Mouse (Mus musculus) WW6 (cell line): ENCODE measurements at regions not wholly inside any gene's neighbourhood (a gene's known extent, or its start where the extent isn't known, plus 50 kb on each side); places are given as distances from the start of the nearest gene placed in this dataset.

Source experiments
- DNase-seq: peaks from one replicate; pipeline ENCODE4 v3.0.0-alpha.2; 2013; ENCODE audit warnings: low read depth, low spot score

- no peak for DNase-seq
These were observed 338.9 kb upstream of the Tmc3 start for GRCm38 (mm10) chr7:83245867-83246266.

- DNase-seq: no peak
These were observed 332.6 kb upstream of the Tmc3 start for GRCm38 (mm10) chr7:83251995-83252563.

DNA sequence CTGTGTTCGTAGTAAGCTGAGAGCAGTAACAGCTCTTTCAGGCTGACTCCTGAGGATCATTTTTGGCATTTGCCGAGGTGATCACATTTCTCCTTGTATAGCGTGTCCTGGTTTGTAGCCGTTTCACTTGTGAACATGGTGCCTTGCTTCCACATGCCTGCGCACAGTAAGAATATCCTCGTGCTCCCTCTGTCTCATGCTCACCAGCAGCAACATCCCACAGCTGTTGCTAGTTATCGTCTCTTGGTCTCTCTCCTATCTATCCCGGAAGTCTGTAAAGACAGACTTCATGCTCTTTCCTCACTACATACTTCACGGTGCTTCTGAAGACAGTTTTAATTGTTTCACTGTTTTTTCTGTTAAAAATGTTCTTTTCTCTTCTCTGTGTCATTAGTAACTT, 331.7 kb upstream of the Tmc3 start:
- DNase-seq: no peak

DNA sequence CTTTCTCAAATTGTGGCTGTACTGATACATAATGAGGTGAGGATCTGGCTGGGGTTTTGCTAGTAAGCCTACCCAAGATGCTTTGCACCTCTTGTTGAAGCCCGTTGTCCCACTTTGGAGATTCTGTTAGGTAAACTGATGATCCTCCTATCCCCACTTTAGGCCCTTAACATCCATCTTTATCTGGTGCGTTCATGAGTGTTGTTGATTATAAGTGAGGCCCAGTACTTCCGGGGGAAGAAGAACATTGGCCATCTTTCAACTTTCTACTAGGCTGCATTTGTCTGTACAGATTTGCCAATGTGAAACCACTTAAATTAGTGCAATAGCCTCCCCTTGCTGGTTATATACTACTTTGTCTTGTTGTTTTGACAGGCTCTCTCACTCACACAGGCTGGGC, 331.3 kb upstream of the Tmc3 start:
- DNase-seq: no peak

GRCm38 (mm10) chr7:83254411-83254810, 330.3 kb upstream of the Tmc3 start:
- DNase-seq: no peak

GRCm38 (mm10) chr7:83256236-83256784, 328.4 kb upstream of the Tmc3 start:
- DNase-seq: no peak

GRCm38 (mm10) chr7:83258363-83258916, 326.3 kb upstream of the Tmc3 start:
- DNase-seq: no peak

- no peak for DNase-seq
These were observed 323.2 kb upstream of the Tmc3 start for GRCm38 (mm10) chr7:83261489-83261888.

GRCm38 (mm10) chr7:83289915-83290773, 294.6 kb upstream of the Tmc3 start:
- no peak for DNase-seq

DNA sequence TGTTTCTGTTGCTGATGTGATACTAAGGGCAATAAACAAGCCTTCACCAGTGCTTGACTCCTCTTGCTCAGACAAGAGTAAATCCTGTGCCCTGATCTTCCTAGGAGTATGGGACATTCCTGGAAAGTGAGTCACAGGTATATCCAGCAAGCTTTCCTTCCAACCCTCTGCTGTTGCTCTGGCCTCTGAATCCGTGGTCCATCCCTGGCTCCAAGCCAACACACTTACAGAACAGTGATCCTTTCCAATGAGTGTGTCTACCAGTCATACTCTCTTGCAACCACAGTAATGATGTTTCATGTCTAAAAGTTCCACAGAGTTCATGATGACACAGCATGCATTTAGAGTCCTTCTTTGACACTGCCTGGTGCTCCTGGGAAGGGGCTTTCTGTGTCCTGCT, 277.6 kb upstream of the Tmc3 start:
- DNase-seq: no peak

- DNase-seq: no peak
These were observed 272.6 kb upstream of the Tmc3 start for GRCm38 (mm10) chr7:83312172-83312571.

DNA sequence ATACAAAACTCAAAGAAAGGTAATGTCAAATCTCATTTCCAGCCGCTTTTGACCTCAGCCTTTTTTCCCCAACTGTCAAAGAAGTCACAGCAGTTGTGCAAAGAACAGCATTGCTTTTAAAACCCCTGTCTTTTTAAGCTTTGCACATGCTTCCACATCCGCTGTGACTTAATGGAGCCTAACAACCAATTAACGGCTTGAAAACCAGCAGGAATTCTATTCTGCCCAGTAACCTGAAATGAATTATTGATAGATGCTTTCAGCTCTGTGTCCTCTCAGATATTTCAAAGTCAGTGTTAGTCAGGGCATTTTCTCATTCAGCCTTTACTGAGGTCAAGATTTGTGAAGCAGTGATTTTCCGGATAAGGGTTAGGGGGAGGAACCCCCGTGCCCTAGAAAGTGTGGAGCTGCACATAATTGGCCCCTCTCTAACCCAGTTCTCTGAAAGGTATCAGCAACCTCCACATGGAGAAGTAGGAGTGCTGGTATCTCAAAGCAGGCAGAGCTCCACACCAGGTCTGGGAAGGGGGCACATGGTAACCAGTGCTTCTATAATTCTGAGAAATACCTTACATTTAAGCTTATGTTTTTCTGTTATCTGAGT, 254.8 kb upstream of the Tmc3 start:
- no peak for DNase-seq

- no peak for DNase-seq
These were observed 237.5 kb upstream of the Tmc3 start for GRCm38 (mm10) chr7:83347103-83347754.

GRCm38 (mm10) chr7:83369191-83369590, 215.5 kb upstream of the Tmc3 start:
- DNase-seq: no peak

- no peak for DNase-seq
These were observed 215.1 kb upstream of the Tmc3 start for GRCm38 (mm10) chr7:83369605-83370004.

GRCm38 (mm10) chr7:83376826-83377225, 207.9 kb upstream of the Tmc3 start:
- no peak for DNase-seq

DNA sequence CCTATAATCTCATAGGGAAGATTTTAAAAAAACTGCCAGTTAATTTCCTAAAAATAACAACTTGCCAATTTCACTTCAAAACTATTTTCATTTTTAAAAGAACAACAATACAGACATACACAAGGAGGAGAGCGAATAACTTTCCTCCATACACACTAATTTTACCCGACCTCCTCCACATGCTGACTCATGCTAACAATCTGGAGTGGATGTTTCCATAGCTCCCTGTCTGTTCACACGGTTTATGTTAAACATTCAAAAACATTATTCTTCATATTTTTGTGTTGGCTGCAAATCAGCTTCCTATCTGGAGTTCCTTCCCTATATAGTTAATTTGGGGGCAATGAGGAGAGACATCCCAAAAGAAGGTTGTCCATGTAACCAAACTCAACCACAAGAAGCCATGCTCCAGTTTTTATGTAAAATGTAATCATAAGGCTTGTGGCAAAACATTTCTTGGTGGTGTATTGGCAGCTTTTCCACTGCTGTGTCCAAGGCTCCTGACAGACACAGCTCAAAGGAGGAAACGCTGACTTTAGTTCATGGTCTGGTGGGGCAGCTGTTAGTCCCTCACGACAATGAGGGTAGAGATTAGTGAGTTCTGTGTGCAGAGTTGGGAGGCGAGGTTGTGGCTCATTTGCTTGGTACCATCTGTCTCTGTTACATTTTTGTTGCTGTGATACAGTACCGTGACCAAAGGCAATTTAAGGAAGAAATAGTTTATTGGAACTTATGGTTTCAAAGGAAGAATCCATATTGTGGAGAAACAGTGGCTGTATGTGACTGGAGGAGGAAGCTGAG, 203.1 kb upstream of the Tmc3 start:
- DNase-seq: no peak

GRCm38 (mm10) chr7:83382803-83383363, 201.8 kb upstream of the Tmc3 start:
- DNase-seq: no peak

- DNase-seq: no peak
These were observed 193.3 kb upstream of the Tmc3 start for GRCm38 (mm10) chr7:83391388-83391787.

DNA sequence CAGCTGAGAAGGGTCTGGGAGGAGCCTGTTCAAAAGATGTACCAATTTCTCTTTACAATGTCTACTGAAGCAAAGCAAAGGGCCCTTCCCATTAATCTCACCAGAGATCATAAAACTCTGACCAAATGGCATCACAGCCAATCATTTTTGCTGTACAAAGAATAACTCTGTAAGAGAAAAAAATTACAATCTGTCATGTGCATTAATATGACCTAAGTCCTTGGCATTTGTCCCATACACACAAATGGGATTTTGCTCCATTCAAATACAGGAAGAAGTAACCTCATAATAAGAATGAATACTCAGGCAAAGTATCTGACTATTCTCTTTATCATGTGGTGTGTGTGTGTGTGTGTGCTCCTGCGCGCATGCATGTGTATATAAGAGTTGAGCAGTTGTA, 192.5 kb upstream of the Tmc3 start:
- DNase-seq: no peak

- no peak for DNase-seq
These were observed 192.1 kb upstream of the Tmc3 start for GRCm38 (mm10) chr7:83392625-83393024.
